Mouse (Mus musculus) heart, postnatal 0 days (tissue): ENCODE measurements at regions not wholly inside any gene's neighbourhood (a gene's known extent, or its start where the extent isn't known, plus 50 kb on each side); places are given as distances from the start of the nearest gene placed in this dataset.
"Not testable (repeated sequence)": the region's sequence is repeated elsewhere in the genome, so short reads cannot be mapped to it uniquely, and the experiment has no call there.

Experiments
- ATAC-seq: fragments of 200-750 bp; cut with Nextera tagmentation; 2 replicates; pipeline ENCODE4 v1.8.0; 2017; ENCODE audit warnings: low read depth, moderate number of reproducible peaks, moderate library complexity; ENCODE audit not compliant: insufficient read depth
- DNase-seq: peaks from one replicate; pipeline ENCODE4 v3.0.0-alpha.2; 2016; ENCODE audit warnings: low spot score
- H3K27ac ChIP-seq: fragments of 300-500 bp; sonication (generic); 2 replicates; pipeline ENCODE4 v1.5.1; 2014; ENCODE audit warnings: low read depth, mild to moderate bottlenecking
- H3K27me3 ChIP-seq: fragments of 300-500 bp; sonication (generic); 2 replicates; pipeline ENCODE4 v1.6.1; 2014; ENCODE audit warnings: low read length, mixed read lengths; ENCODE audit not compliant: control insufficient read depth, insufficient read depth
- H3K36me3 ChIP-seq: fragments of 300-500 bp; sonication (generic); replicated peaks from 2 replicates; pipeline ENCODE4 v1.6.1; 2014; ENCODE audit warnings: low read length, mixed read lengths; ENCODE audit not compliant: control insufficient read depth, insufficient read depth
- H3K4me1 ChIP-seq: fragments of 300-500 bp; sonication (generic); 2 replicates; pipeline ENCODE4 v1.6.1; 2014; ENCODE audit warnings: antibody characterized with exemption; ENCODE audit not compliant: control insufficient read depth, insufficient read depth
- H3K4me2 ChIP-seq: fragments of 300-500 bp; sonication (generic); 2 replicates; pipeline ENCODE4 v1.6.1; 2014; ENCODE audit warnings: low read depth, mild to moderate bottlenecking, low read length, moderate library complexity
- H3K4me3 ChIP-seq: fragments of 300-500 bp; sonication (generic); 2 replicates; pipeline ENCODE4 v1.5.1; 2014; ENCODE audit warnings: low read depth, low read length
- H3K9ac ChIP-seq: fragments of 300-500 bp; sonication (generic); replicated peaks from 2 replicates; pipeline ENCODE4 v1.6.1; 2014; ENCODE audit warnings: low read depth, low read length, mixed read lengths
- H3K9me3 ChIP-seq: fragments of 300-500 bp; sonication (generic); replicated peaks from 2 replicates; pipeline ENCODE4 v1.6.1; 2016; ENCODE audit warnings: low read length; ENCODE audit not compliant: control insufficient read depth
- CTCF ChIP-seq: IDR thresholded peaks from 2 replicates; pipeline ENCODE4 v1.5.1; 2016; ENCODE audit warnings: antibody characterized with exemption, control low read depth, low read depth
- EP300 ChIP-seq: IDR thresholded peaks from 2 replicates; pipeline ENCODE4 v1.6.1; 2016; ENCODE audit warnings: antibody characterized with exemption, low read depth
- WGBS: fragments of 180-500 bp; shearing (Covaris S2); extraction: QIAGEN DNeasy Blood & Tissue Kit; methylation state at CpG from one replicate; pipeline ENCODE4 v1.1.7; 2014; 5-methylcytosine and 5-hydroxymethylcytosine counted together

DNA sequence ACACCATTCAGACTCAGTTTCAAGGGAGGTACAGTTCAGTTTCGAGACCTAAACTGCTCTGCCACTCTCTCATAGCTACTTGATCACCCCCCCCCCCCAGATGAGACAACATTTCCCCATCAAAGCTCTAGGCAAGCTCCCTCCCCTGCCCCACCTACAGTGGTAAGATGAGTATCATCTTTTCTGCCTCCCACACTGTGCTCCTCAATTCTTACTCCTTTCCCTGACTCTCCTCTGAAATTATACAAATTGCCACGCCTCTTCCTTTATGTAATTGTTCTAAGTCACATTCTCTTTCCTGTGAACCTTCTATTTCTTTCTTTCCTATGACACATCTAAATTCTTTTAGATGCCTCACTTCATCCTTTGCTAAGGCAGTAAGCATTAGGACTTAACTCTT, 321.6 kb downstream of the Htr1b start:
- ATAC-seq (no peak), DNase-seq (no peak)
- Histone ChIP-seq H3K9me3 (no peaks in the 10 kb centered on the region), H3K27me3 (no peaks in the 10 kb centered on the region), H3K4me1 (no peaks in the 10 kb centered on the region), H3K4me3 (no peak overlapping the region), H3K36me3 (no peaks in the 10 kb centered on the region), H3K27ac (no peak overlapping the region), H3K4me2 (no peak overlapping the region), H3K9ac (no peak overlapping the region)
- TF ChIP-seq EP300 (no peak), CTCF (no peak)
- WGBS = 78% methylated on average over 2 of the region's 2 CpGs

DNA sequence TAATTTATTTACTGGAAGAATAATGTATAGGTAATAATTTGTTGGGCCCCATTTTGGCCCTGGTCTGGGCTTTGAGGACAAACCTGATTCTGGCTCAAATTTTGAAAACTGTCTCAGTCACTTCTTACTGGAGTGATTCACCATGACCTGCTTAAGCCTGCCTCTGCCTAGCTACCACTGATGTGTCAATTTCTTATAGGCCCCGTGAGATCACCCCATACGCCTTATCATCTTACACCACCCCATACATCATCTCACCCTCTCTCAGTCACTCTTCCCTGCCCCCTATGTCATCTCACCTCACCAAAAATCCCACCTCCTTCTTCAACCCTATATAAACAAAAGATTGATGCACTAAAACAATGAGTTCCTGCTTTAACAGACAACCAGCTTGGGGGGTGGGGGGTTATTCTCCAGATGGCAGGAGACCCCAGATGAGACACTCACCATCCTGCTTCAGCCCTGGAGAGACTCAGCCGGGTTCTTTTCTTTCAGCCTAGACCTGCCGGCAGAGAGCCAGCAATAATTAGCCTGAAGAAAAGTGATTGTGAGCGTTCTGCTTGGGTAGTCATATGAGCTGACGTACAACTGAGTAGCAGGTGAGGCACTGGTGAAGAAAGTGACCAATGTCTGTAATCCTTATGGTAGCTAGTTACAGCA, 325.0 kb downstream of the Htr1b start:
- DNase-seq = no peak
- no peak for ATAC-seq
- WGBS = 74% methylated on average over 6 of the region's 6 CpGs
- no peaks in the 10 kb centered on the region for H3K36me3 ChIP-seq
- H3K27me3 ChIP-seq = no peaks in the 10 kb centered on the region
- H3K4me3 ChIP-seq = no peak overlapping the region
- no peak for TF ChIP-seq CTCF
- no peak for TF ChIP-seq EP300
- no peaks in the 10 kb centered on the region for H3K9me3 ChIP-seq
- no peak overlapping the region for H3K9ac ChIP-seq
- no peak overlapping the region for H3K27ac ChIP-seq
- no peak overlapping the region for H3K4me2 ChIP-seq
- H3K4me1 ChIP-seq = no peaks in the 10 kb centered on the region

DNA sequence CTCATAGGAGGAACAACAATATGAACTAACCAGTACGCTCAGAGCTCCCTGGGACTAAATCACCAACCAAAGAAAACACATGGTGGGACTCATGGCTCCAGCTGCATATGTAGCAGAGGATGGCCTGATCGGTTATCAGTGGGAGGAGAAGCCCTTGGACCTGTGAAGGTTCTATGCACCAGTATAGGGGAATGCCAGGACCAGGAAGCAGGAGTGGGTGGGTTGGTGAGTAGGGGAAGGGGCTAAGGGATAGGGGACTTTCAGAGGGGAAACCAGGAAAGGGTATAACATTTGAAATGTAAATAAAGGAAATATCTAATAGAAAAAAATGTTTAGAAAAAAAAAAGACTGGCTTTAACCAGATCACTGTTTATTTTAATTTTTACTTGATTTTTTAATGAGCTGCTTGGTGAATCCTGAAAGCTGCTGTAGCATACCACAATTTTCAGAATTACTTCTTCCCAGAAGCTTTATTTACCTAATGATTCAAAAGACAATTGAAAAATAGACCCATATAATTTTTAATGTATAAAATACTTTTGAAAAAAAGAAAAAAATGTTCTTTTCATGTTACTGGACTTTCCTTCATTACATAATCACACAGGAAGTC, 328.1 kb downstream of the Htr1b start:
- Histone ChIP-seq H3K4me1 (no peaks in the 10 kb centered on the region), H3K9ac (no peak overlapping the region), H3K9me3 (no peaks in the 10 kb centered on the region), H3K36me3 (no peaks in the 10 kb centered on the region), H3K27ac (no peak overlapping the region), H3K27me3 (no peaks in the 10 kb centered on the region), H3K4me3 (no peak overlapping the region), H3K4me2 (no peak overlapping the region)
- TF ChIP-seq CTCF (no peak), EP300 (no peak)
- 83% methylated on average over 2 of the region's 2 CpGs for WGBS
- ATAC-seq (no peak), DNase-seq (no peak)

GRCm38 (mm10) chr9:81275751-81276150, 357.9 kb downstream of the Htr1b start:
- DNase-seq (no peak), ATAC-seq (no peak)
- no peaks in the 10 kb centered on the region for H3K27me3 ChIP-seq
- no peak overlapping the region for H3K4me2 ChIP-seq
- no peak overlapping the region for H3K27ac ChIP-seq
- H3K4me3 ChIP-seq = no peak overlapping the region
- WGBS = 83% methylated on average over 2 of the region's 2 CpGs
- H3K36me3 ChIP-seq = no peaks in the 10 kb centered on the region
- H3K4me1 ChIP-seq = no peaks in the 10 kb centered on the region
- H3K9me3 ChIP-seq = no peaks in the 10 kb centered on the region
- H3K9ac ChIP-seq = no peak overlapping the region
- no peak for TF ChIP-seq EP300
- no peak for TF ChIP-seq CTCF

DNA sequence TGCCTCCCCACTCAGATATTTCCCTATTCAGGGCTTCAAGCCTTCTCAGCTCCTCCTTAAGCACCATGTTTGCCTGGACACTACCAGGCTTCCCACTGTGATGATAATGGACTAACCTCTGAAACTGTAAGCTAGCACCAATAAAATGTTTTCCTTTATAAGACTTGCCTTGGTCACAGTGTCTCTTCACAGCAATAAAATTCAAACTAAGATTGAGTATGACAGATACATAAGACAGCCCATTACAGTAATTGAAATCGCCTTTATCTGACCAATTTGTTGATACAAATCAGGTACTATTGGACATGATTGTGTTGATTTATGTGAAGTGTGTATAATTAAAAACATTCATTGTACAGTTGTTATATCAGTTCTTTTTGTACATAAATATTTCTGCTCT, 358.3 kb downstream of the Htr1b start:
- Histone ChIP-seq H3K4me3 (no peak overlapping the region), H3K27ac (no peak overlapping the region), H3K27me3 (no peaks in the 10 kb centered on the region), H3K4me1 (no peaks in the 10 kb centered on the region), H3K9ac (no peak overlapping the region), H3K36me3 (no peaks in the 10 kb centered on the region), H3K9me3 (no peaks in the 10 kb centered on the region), H3K4me2 (no peak overlapping the region)
- no peak for ATAC-seq
- 54% methylated on average over 1 of the region's 1 CpGs for WGBS
- TF ChIP-seq EP300 (no peak), CTCF (no peak)
- no peak for DNase-seq

GRCm38 (mm10) chr9:81224957-81225356, 408.7 kb downstream of the Htr1b start:
- 84% methylated on average over 2 of the region's 2 CpGs for WGBS
- H3K27ac ChIP-seq = not testable (repeated sequence)

More at GRCm38 (mm10) chr9:81224957-81225356, 408.7 kb downstream of the Htr1b start:
- H3K4me3 ChIP-seq, ATAC-seq, H3K27me3 ChIP-seq, H3K4me2 ChIP-seq, DNase-seq, H3K9ac ChIP-seq, H3K36me3 ChIP-seq, H3K4me1 ChIP-seq: not testable (repeated sequence)
- 0 out of 2 replicates have a peak, but pooled peaks cover 12% of the 10 kb centered on the region for H3K9me3 ChIP-seq
